21 mouse cellular contexts compared by ENCODE assay signal in the genomic region with DNA sequence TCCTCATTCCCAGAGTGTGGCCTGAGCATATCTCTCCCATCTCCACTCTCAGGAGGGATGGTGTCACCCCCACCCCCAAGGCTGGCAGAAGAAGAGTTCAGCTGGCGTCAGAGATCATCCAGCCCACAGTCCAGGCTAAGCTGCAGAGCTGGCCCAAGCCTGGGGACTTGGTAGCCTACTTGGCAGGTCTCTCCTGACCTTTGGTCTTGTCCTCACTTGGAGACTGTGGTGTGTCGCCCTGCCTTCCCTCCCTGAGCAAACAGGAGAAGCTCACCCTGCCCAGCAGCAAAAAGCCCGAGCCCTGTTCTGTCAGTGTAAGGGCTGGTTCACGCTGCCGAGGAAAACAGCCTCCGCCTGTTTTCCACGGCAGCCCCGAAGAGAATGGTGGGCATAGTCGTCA. TPM values are rescaled to one million over a fixed set of nuclear protein-coding genes. Genes with fewer than 3 reads are reported as not detected.
A peak's percentile ranks its signal among the peaks of the same experiment; 100 is the strongest.
DNase-seq lines count a peak whose midpoint lies in the region; ATAC-seq and TF ChIP-seq lines count a peak whose summit lies in the region.
"Had no signal": no experiment of that assay in that cellular context is flagged by ENCODE, and none has a peak within 500 bp of the region (broad histone marks: within the 10 kb centered on the region; RNA-seq: fewer than 3 reads in every experiment).

No protein-coding gene starts in this region.

- DNase-seq in adrenal gland, postnatal 14 days, result peak; percentile 62
- DNase-seq in adrenal gland, postnatal 4 days (ENCODE audit: low spot score in 2 of 2), result no peak
- DNase-seq in liver, adult 2 months (ENCODE audit: extremely low read depth, low read depth, low spot score), result peak; percentile 98
- no peak for DNase-seq in liver, embryonic 11.5 days (ENCODE audit: low spot score)
- DNase-seq in kidney, adult 9 months, result peak; percentile 87
- no peak for DNase-seq in urinary bladder, postnatal 10 days (ENCODE audit: low spot score)
- DNase-seq in heart, adult 11 months, result no peak
- DNase-seq: lung, postnatal 10 days; right cerebral cortex, adult 18-20 months; thymus, postnatal 14 days had no signal

- no peaks in the 10 kb centered on the region for H3K9me3 ChIP-seq in liver, embryonic 11.5 days (ENCODE audit: control insufficient read depth, low read length)
- H3K9me3 ChIP-seq in stomach, embryonic 16.5 days (replicated peaks; ENCODE audit: control insufficient read depth, low read length), result no peaks in the 10 kb centered on the region
- H3K9me3 ChIP-seq: embryonic facial prominence, embryonic 15.5 days; forebrain, embryonic 12.5 days; hindbrain, embryonic 10.5 days; limb, embryonic 15.5 days; midbrain, embryonic 10.5 days had no signal

- H3K27ac ChIP-seq in liver, adult 2 months (replicated peaks; ENCODE audit: insufficient read depth, low read depth, low read length), result peak overlapping the region; percentile 65
- no peak overlapping the region for H3K27ac ChIP-seq in liver, embryonic 11.5 days (ENCODE audit: low read depth, low read length)
- peak overlapping the region; percentile 80 for H3K27ac ChIP-seq in stomach, embryonic 16.5 days (ENCODE audit: low read length)
- H3K27ac ChIP-seq: embryonic facial prominence, embryonic 15.5 days; forebrain, embryonic 12.5 days; hindbrain, embryonic 10.5 days; limb, embryonic 15.5 days; midbrain, embryonic 10.5 days had no signal

- H3K79me2 ChIP-seq in liver, adult 2 months (ENCODE audit: control insufficient read depth, insufficient read depth, low read length), result peaks cover 19% of the 10 kb centered on the region; the same call in 1 of the 2 replicates

- H3K36me3 ChIP-seq in liver, adult 2 months (ENCODE audit: control insufficient read depth, insufficient read depth, low read length), result no peaks in the 10 kb centered on the region
- no peaks in the 10 kb centered on the region for H3K36me3 ChIP-seq in liver, embryonic 11.5 days (ENCODE audit: control insufficient read depth, insufficient read depth, low read length)
- no peaks in the 10 kb centered on the region for H3K36me3 ChIP-seq in stomach, embryonic 16.5 days (ENCODE audit: control insufficient read depth, insufficient read depth, low read length)
- H3K36me3 ChIP-seq: embryonic facial prominence, embryonic 15.5 days; forebrain, embryonic 12.5 days; hindbrain, embryonic 10.5 days; limb, embryonic 15.5 days; midbrain, embryonic 10.5 days had no signal

- WGBS in liver, adult 2 months, result 30% methylated on average over 9 of the region's 9 CpGs
- 54% methylated on average over 9 of the region's 9 CpGs for WGBS in liver, embryonic 11.5 days
- WGBS in stomach, embryonic 16.5 days, result 55% methylated on average over 9 of the region's 9 CpGs

- no peak overlapping the region for H3K4me2 ChIP-seq in liver, embryonic 11.5 days
- 0 out of 2 replicates have a peak overlapping the region, but pooled peaks have one; percentile 17 for H3K4me2 ChIP-seq in stomach, embryonic 16.5 days (ENCODE audit: low read depth, low read length)
- H3K4me2 ChIP-seq: embryonic facial prominence, embryonic 15.5 days; forebrain, embryonic 12.5 days; limb, embryonic 15.5 days had no signal

- TF ChIP-seq CTCF in liver, adult 2 months (IDR thresholded peaks at IDR 0.05; ENCODE audit: low read depth, low read length), result no peak

- no peak for TF ChIP-seq POLR2A in liver, adult 2 months (IDR thresholded peaks at IDR 0.05; ENCODE audit: extremely low read depth, insufficient read depth, low read length)

- no peak overlapping the region for H3K4me3 ChIP-seq in liver, adult 2 months (ENCODE audit: insufficient read depth, low read depth, low read length)
- H3K4me3 ChIP-seq in liver, embryonic 11.5 days (ENCODE audit: low read depth, low read length), result no peak overlapping the region
- no peak overlapping the region for H3K4me3 ChIP-seq in stomach, embryonic 16.5 days (replicated peaks; ENCODE audit: low read length)
- H3K4me3 ChIP-seq: embryonic facial prominence, embryonic 15.5 days; forebrain, embryonic 12.5 days; hindbrain, embryonic 10.5 days; limb, embryonic 15.5 days; midbrain, embryonic 10.5 days had no signal

- H3K9ac ChIP-seq in liver, adult 2 months (ENCODE audit: low read depth, low read length), result peak overlapping the region; percentile 34; the same call in 1 of the 2 replicates
- no peak overlapping the region for H3K9ac ChIP-seq in liver, embryonic 11.5 days (ENCODE audit: low read depth, low read length)
- peak overlapping the region; percentile 28; the same call in 1 of the 2 replicates for H3K9ac ChIP-seq in stomach, embryonic 16.5 days (ENCODE audit: low read length)
- H3K9ac ChIP-seq: embryonic facial prominence, embryonic 15.5 days; forebrain, embryonic 12.5 days; limb, embryonic 15.5 days had no signal

- ATAC-seq in liver, embryonic 11.5 days (replicated peaks; ENCODE audit: low FRiP score), result no peak
- peak; percentile 31; the same call in 1 of the 2 replicates for ATAC-seq in stomach, embryonic 16.5 days (ENCODE audit: insufficient read depth, low FRiP score)
- ATAC-seq: Patski had no signal

- H3K4me1 ChIP-seq in liver, adult 2 months (ENCODE audit: control insufficient read depth, insufficient read depth, low read length), result peaks cover 12% of the 10 kb centered on the region
- H3K4me1 ChIP-seq in liver, embryonic 11.5 days (replicated peaks; ENCODE audit: control insufficient read depth, insufficient read depth, low read length), result no peaks in the 10 kb centered on the region
- peaks cover 3% of the 10 kb centered on the region for H3K4me1 ChIP-seq in stomach, embryonic 16.5 days (ENCODE audit: control insufficient read depth, insufficient read depth, low read length)
- H3K4me1 ChIP-seq: embryonic facial prominence, embryonic 15.5 days; forebrain, embryonic 12.5 days; hindbrain, embryonic 10.5 days; limb, embryonic 15.5 days had no signal

- H3K27me3 ChIP-seq in liver, adult 2 months (ENCODE audit: control insufficient read depth, insufficient read depth, low read length), result no peaks in the 10 kb centered on the region
- H3K27me3 ChIP-seq in liver, embryonic 11.5 days (replicated peaks; ENCODE audit: control insufficient read depth, insufficient read depth, low read length), result no peaks in the 10 kb centered on the region; the same call in 1 of the 2 replicates
- H3K27me3 ChIP-seq in stomach, embryonic 16.5 days (ENCODE audit: control insufficient read depth, insufficient read depth, low read length), result no peaks in the 10 kb centered on the region
- H3K27me3 ChIP-seq: embryonic facial prominence, embryonic 15.5 days; limb, embryonic 15.5 days; Patski had no signal

RNA-seq across cellular contexts. Expression of a gene that starts 10.1 kb away (rescaled TPM):
- total RNA-seq in adrenal gland, postnatal 14 days (2021), result 0.86 and 1.6 TPM in 2 replicates
- total RNA-seq in adrenal gland, postnatal 4 days (2021), result 1 to 10 TPM; 3.3 to 4.1 TPM
- 8.1 and 8.6 TPM in 2 replicates for total RNA-seq in liver, adult 2 months (2014; rRNA removed)
- polyA plus RNA-seq in liver, adult 2 months (2012; rRNA removed), result 41.8 and 44.1 TPM in 2 replicates
- 3.4 and 4.5 TPM in 2 replicates for polyA plus RNA-seq in liver, embryonic 11.5 days (2014; fragmentation: Nextera tagmentation; extraction: Ambion mirVana)
- 125 and 188 TPM in 2 replicates for polyA plus RNA-seq in stomach, embryonic 16.5 days (2015; fragmentation: Nextera tagmentation; extraction: Ambion mirVana)
- total RNA-seq: common myeloid progenitor, adult 5-6 weeks had no signal
- polyA plus RNA-seq: heart, embryonic 14.5 days had no signal

RNA-seq across cellular contexts. Expression of a gene that starts 19.6 kb away (rescaled TPM):
- total RNA-seq in adrenal gland, postnatal 14 days (2021), result 60.1 and 71.0 TPM in 2 replicates
- total RNA-seq in adrenal gland, postnatal 4 days (2021), result 100 to 1,000 TPM; 101 to 111 TPM
- 4.2 and 4.8 TPM in 2 replicates for total RNA-seq in liver, adult 2 months (2014; rRNA removed)
- 5.9 and 7.7 TPM in 2 replicates for polyA plus RNA-seq in liver, adult 2 months (2012; rRNA removed)
- polyA plus RNA-seq in liver, embryonic 11.5 days (2014; fragmentation: Nextera tagmentation; extraction: Ambion mirVana), result 28.8 and 33.5 TPM in 2 replicates
- 112 and 113 TPM in 2 replicates for polyA plus RNA-seq in stomach, embryonic 16.5 days (2015; fragmentation: Nextera tagmentation; extraction: Ambion mirVana)

RNA-seq across cellular contexts. Expression of a gene that starts 59.4 kb away (rescaled TPM):
- 0.37 and 2.3 TPM in 2 replicates for total RNA-seq in adrenal gland, postnatal 14 days (2021)
- total RNA-seq in adrenal gland, postnatal 4 days (2021), result under 1 TPM; 0.25 to 0.31 TPM
- 0.28 and 4.4 TPM in 2 replicates for total RNA-seq in liver, adult 2 months (2014; rRNA removed)
- 0.24 and 0.32 TPM in 2 replicates for polyA plus RNA-seq in liver, adult 2 months (2012; rRNA removed)
- polyA plus RNA-seq in liver, embryonic 11.5 days (2014; fragmentation: Nextera tagmentation; extraction: Ambion mirVana), result not detected in 2 replicates
- not detected in 2 replicates for polyA plus RNA-seq in stomach, embryonic 16.5 days (2015; fragmentation: Nextera tagmentation; extraction: Ambion mirVana)
- total RNA-seq: common myeloid progenitor, adult 5-6 weeks; gastrocnemius, postnatal 36 days; neutrophil, adult 5-6 weeks had no signal
- polyA plus RNA-seq: embryonic facial prominence, embryonic 15.5 days; forebrain, embryonic 12.5 days; heart, embryonic 14.5 days; hindbrain, embryonic 10.5 days; limb, embryonic 15.5 days; midbrain, embryonic 10.5 days; Patski had no signal

Comparison
In these comparisons a context has a peak if more than half of its experiments do, and no peak if none do; other contexts are left out.
1. DNase-seq: peak in adrenal gland, postnatal 14 days (single experiment), liver, adult 2 months (single experiment) and kidney, adult 9 months (single experiment); none in adrenal gland, postnatal 4 days (0 of 2), liver, embryonic 11.5 days (single experiment), urinary bladder, postnatal 10 days (single experiment) and heart, adult 11 months (single experiment).
2. RNA of a gene that starts 19.6 kb away (total RNA-seq): 101 to 111 TPM in adrenal gland, postnatal 4 days and 60.1 to 71.0 TPM in adrenal gland, postnatal 14 days; 4.2 to 4.8 TPM in liver, adult 2 months; every median in the first group is over 10 times any median in the second.